Mouse (Mus musculus) MEL (cell line): ENCODE measurements around the gene Chsy1. TPM values are rescaled to one million over a fixed set of nuclear protein-coding genes. Genes with fewer than 3 reads are reported as not detected.
A peak's percentile ranks its signal among the peaks of the same experiment; 100 is the strongest.

Experiments used
- DNase-seq: peaks from one replicate; pipeline ENCODE4 v3.0.0; 2011; ENCODE audit warnings: low read depth, low spot score
- H3K27ac ChIP-seq: 2 replicates; pipeline ENCODE4 v1.5.1; 2012; ENCODE audit warnings: low read depth, mild to moderate bottlenecking, control low read depth, low read length, moderate library complexity; ENCODE audit not compliant: control insufficient read depth
- H3K27me3 ChIP-seq, 2 experiments: fragments of 150-350 bp in 1 of 2; sonication (generic) in 1 of 2; 2 replicates each; pipeline ENCODE4 v1.6.1; 2012; ENCODE audit warnings: low read length in 2 of 2, mild to moderate bottlenecking in 2 of 2, improper control_type of control experiment in 1 of 2, moderate library complexity in 1 of 2; ENCODE audit not compliant: insufficient read depth in 2 of 2, control insufficient read depth in 1 of 2
- H3K36me3 ChIP-seq, 2 experiments: 2 replicates each; pipeline ENCODE4 v1.6.1; 2012 to 2014; ENCODE audit warnings: low read length in 2 of 2, improper control_type of control experiment in 1 of 2, inconsistent platforms in 1 of 2, mild to moderate bottlenecking in 1 of 2; ENCODE audit not compliant: insufficient read depth in 2 of 2, control insufficient read depth in 1 of 2
- H3K4me1 ChIP-seq, 2 experiments: fragments of 150-350 bp in 1 of 2; sonication (generic) in 1 of 2; 2 replicates each; pipeline ENCODE4 v1.6.1; 2012; ENCODE audit warnings: low read length in 2 of 2, improper control_type of control experiment in 1 of 2, mild to moderate bottlenecking in 1 of 2; ENCODE audit not compliant: insufficient read depth in 2 of 2, control insufficient read depth in 1 of 2
- H3K4me3 ChIP-seq, 2 experiments: fragments of 150-350 bp in 1 of 2; sonication (generic) in 1 of 2; 2 replicates each; pipeline ENCODE4 v1.5.1; 2012; ENCODE audit warnings: low read depth in 2 of 2, low read length in 2 of 2, mild to moderate bottlenecking in 2 of 2, moderate library complexity in 2 of 2, control low read depth in 1 of 2, improper control_type of control experiment in 1 of 2; ENCODE audit not compliant: control insufficient read depth in 1 of 2, insufficient read depth in 1 of 2
- H3K79me2 ChIP-seq: 2 replicates; pipeline ENCODE4 v1.6.1; 2012; ENCODE audit warnings: mild to moderate bottlenecking, low read length, moderate library complexity; ENCODE audit not compliant: control insufficient read depth, poor library complexity, insufficient read depth
- H3K9ac ChIP-seq: 2 replicates; pipeline ENCODE4 v1.6.1; 2012; ENCODE audit warnings: low read depth, mild to moderate bottlenecking, control low read depth, low read length, moderate library complexity; ENCODE audit not compliant: control insufficient read depth, poor library complexity, severe bottlenecking
- H3K9me3 ChIP-seq: fragments of 150-350 bp; sonication (generic); replicated peaks from 2 replicates; pipeline ENCODE4 v1.6.1; 2012; ENCODE audit warnings: mild to moderate bottlenecking, low read length, improper control_type of control experiment, moderate library complexity; ENCODE audit not compliant: insufficient read depth
- BHLHE40 ChIP-seq: IDR thresholded peaks from 2 replicates; pipeline ENCODE4 v1.6.1; 2012; ENCODE audit warnings: low read depth, mild to moderate bottlenecking, inconsistent platforms, low read length, improper control_type of control experiment, borderline replicate concordance
- CHD2 ChIP-seq: IDR thresholded peaks from 2 replicates; pipeline ENCODE4 v1.6.1; 2011; ENCODE audit warnings: low read length, improper control_type of control experiment
- CTCF ChIP-seq, 3 experiments: IDR thresholded peaks in 2 of 3; conservative IDR thresholded peaks in 1 of 3; 2 replicates each; pipeline ENCODE4 v1.5.1; 2011 to 2012; ENCODE audit warnings: low read length in 3 of 3, low read depth in 2 of 3, mild to moderate bottlenecking in 2 of 3, improper control_type of control experiment in 1 of 3, inconsistent platforms in 1 of 3, mixed read lengths in 1 of 3, moderate library complexity in 1 of 3; ENCODE audit not compliant: control insufficient read depth in 1 of 3, insufficient read depth in 1 of 3, poor library complexity in 1 of 3, severe bottlenecking in 1 of 3
- ELF1 ChIP-seq: IDR thresholded peaks from 2 replicates; pipeline ENCODE4 v1.6.1; 2014; ENCODE audit warnings: low read depth, mild to moderate bottlenecking, inconsistent platforms, low read length, improper control_type of control experiment, moderate library complexity
- EP300 ChIP-seq, 2 experiments: IDR thresholded peaks; 2 replicates each; pipeline ENCODE4 v1.6.1; 2011; ENCODE audit warnings: improper control_type of control experiment in 2 of 2, low read length in 2 of 2, low read depth in 1 of 2, mild to moderate bottlenecking in 1 of 2
- GABPA ChIP-seq: IDR thresholded peaks from 2 replicates; pipeline ENCODE4 v1.6.1; 2012; ENCODE audit warnings: low read depth, mild to moderate bottlenecking, inconsistent platforms, low read length, improper control_type of control experiment, moderate library complexity
- GATA1 ChIP-seq: IDR thresholded peaks from 2 replicates; pipeline ENCODE4 v1.6.1; 2011; ENCODE audit warnings: low read depth, low read length, improper control_type of control experiment
- KAT2A ChIP-seq: conservative IDR thresholded peaks from 2 replicates; pipeline ENCODE4 v1.6.1; 2012; ENCODE audit warnings: low read depth, low read length, improper control_type of control experiment, inconsistent platforms
- MAZ ChIP-seq: IDR thresholded peaks from 2 replicates; pipeline ENCODE4 v1.6.1; 2012; ENCODE audit warnings: low read depth, mild to moderate bottlenecking, inconsistent platforms, low read length, improper control_type of control experiment
- MEF2A ChIP-seq: IDR thresholded peaks from 2 replicates; pipeline ENCODE4 v1.6.1; 2014; ENCODE audit warnings: low read depth, mild to moderate bottlenecking, inconsistent platforms, low read length, improper control_type of control experiment; ENCODE audit not compliant: poor library complexity, insufficient replicate concordance, severe bottlenecking; ENCODE audit errors: extremely low read depth
- MXI1 ChIP-seq: IDR thresholded peaks from 2 replicates; pipeline ENCODE4 v1.6.1; 2011; ENCODE audit warnings: mild to moderate bottlenecking, low read depth, low read length, improper control_type of control experiment
- NELFE ChIP-seq: IDR thresholded peaks from 2 replicates; pipeline ENCODE4 v1.6.1; 2011; ENCODE audit warnings: low read depth, low read length, improper control_type of control experiment
- POLR2A ChIP-seq, 2 experiments: IDR thresholded peaks; 2 replicates each; pipeline ENCODE4 v1.6.1; 2011 to 2012; ENCODE audit warnings: low read length in 2 of 2, mild to moderate bottlenecking in 2 of 2, control low read depth in 1 of 2, improper control_type of control experiment in 1 of 2, low read depth in 1 of 2, moderate library complexity in 1 of 2; ENCODE audit not compliant: control insufficient read depth in 1 of 2, insufficient read depth in 1 of 2, poor library complexity in 1 of 2
- POLR2AphosphoS2 ChIP-seq: IDR thresholded peaks from 2 replicates; pipeline ENCODE4 v1.6.1; 2011; ENCODE audit warnings: low read length, improper control_type of control experiment
- POLR2AphosphoS5 ChIP-seq: IDR thresholded peaks from 2 replicates; pipeline ENCODE4 v1.6.1; 2012; ENCODE audit warnings: low read depth, borderline replicate concordance, mild to moderate bottlenecking, inconsistent platforms, low read length, moderate library complexity, mixed read lengths
- TAL1 ChIP-seq: IDR thresholded peaks from 2 replicates; pipeline ENCODE4 v1.6.1; 2012; ENCODE audit warnings: mild to moderate bottlenecking, inconsistent platforms, low read length, moderate library complexity, mixed read lengths
- TBP ChIP-seq: IDR thresholded peaks from 2 replicates; pipeline ENCODE4 v1.8.0; 2011; ENCODE audit warnings: low read depth, low read length, improper control_type of control experiment
- TCF12 ChIP-seq: IDR thresholded peaks from 2 replicates; pipeline ENCODE4 v1.6.1; 2014; ENCODE audit warnings: low read depth, mild to moderate bottlenecking, inconsistent platforms, low read length, improper control_type of control experiment, moderate library complexity
- UBTF ChIP-seq: IDR thresholded peaks from 2 replicates; pipeline ENCODE4 v1.6.1; 2012; ENCODE audit warnings: low read depth, mild to moderate bottlenecking, inconsistent platforms, low read length, improper control_type of control experiment, moderate library complexity, borderline replicate concordance; ENCODE audit not compliant: insufficient read depth
- USF2 ChIP-seq, 2 experiments: IDR thresholded peaks; 2 replicates each; pipeline ENCODE4 v1.6.1; 2011 to 2012; ENCODE audit warnings: improper control_type of control experiment in 2 of 2, low read length in 2 of 2, borderline replicate concordance in 1 of 2, inconsistent platforms in 1 of 2, low read depth in 1 of 2, mild to moderate bottlenecking in 1 of 2; ENCODE audit not compliant: insufficient read depth in 1 of 2
- ZC3H11A ChIP-seq: IDR thresholded peaks from 2 replicates; pipeline ENCODE4 v1.6.1; 2012; ENCODE audit warnings: low read depth, mild to moderate bottlenecking, inconsistent platforms, low read length, improper control_type of control experiment
- polyA plus RNA-seq, 2 experiments: library from polyadenylated mRNA; stranded (reverse) in 1 of 2; unstranded in 1 of 2; fragments of >175 nt in 1 of 2; fragments of >200 nt in 1 of 2; gene quantifications; 2 replicates each; pipeline versions ENCODE4 v1.2.1 to v1.2.4; 2012; ENCODE audit warnings: low replicate concordance in 2 of 2, low read depth in 1 of 2; ENCODE audit not compliant: insufficient read length in 2 of 2, insufficient read depth in 1 of 2, missing spikeins in 1 of 2
- total RNA-seq: library from RNA; depleted of rRNA; stranded (reverse); fragments of 300-350 nt; gene quantifications from 2 replicates; pipeline ENCODE4 v1.2.3, GENCODE M21; 2012

Chsy1 gene
- total and polyA plus RNA-seq, 3 experiments = 8.5 to 10.3 TPM; not detected in 1

DNA sequence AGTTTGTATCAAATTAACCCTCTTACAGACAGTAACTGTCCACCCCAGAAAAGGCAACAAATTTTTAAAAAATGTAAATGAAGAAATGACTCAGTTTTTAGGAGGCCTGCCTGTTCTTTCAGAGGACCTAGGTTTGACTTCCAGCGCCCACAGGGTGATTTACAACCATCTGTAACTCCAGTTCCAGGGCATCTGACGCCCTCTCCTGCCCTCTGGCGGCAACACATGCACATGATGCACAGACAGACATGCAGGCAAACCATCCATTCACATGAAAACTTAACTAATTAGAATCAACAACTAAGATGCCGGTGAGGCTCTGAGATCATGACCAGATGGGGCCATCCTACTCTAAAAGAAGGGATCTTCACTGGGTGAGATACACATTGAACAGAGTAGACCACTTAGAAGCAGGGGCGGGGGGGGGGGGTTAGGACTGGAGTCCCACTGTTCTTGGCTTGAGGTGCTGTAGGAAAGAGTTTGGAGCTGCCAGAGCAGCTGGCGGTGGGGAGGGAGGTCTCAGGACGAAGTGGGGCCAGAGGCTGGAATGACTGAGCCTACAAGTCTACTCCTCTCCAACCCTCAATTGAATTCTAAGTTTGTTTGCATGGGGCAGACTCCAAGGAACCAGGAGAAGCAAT lies 72.9 kb downstream of the Chsy1 start:
- Histone ChIP-seq H3K4me1 (no peaks in the 10 kb centered on the region), H3K27me3 (no peaks in the 10 kb centered on the region), H3K36me3 (no peaks in the 10 kb centered on the region), H3K79me2 (no peaks in the 10 kb centered on the region)
- no peak for DNase-seq
- TF ChIP-seq CTCF (IDR thresholded peaks at IDR 0.05 in 2 of 3, conservative IDR thresholded peaks at IDR 0.05 in 1 of 3; ENCODE audit: control insufficient read depth in 1 of 3, insufficient read depth in 1 of 3, low read depth in 2 of 3, low read length in 3 of 3, poor library complexity in 1 of 3, severe bottlenecking in 1 of 3) = peak in 1 of 3 experiments; percentile 23; a peak in 2 of 6 replicates
- no peak for TF ChIP-seq KAT2A
- TF ChIP-seq, all 39 proteins: peak for 1
- H3K27ac ChIP-seq = no peak overlapping the region
- H3K4me3 ChIP-seq = no peak overlapping the region
- no peak overlapping the region for H3K9ac ChIP-seq
- no peaks in the 10 kb centered on the region for H3K9me3 ChIP-seq

DNA sequence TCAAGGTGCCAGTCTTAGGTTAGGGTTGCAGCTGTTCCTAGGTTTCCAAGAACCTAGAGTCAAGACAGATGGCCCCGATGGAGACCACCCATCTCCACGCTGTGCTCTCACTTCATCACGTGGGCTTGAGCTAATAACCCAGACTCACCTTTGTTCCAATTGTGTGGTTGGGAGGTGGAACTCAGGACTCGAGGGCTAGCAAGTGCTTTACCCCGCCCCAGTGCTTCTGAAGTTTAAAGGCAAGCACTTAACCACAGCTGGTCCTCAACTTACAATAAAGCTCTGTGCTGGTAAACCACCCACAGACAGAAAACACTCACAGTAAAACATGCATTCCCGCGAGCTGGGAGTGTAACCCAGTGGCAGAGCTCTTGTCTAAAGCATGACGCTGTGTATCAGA lies 74.1 kb downstream of the Chsy1 start:
- no peaks in the 10 kb centered on the region for H3K9me3 ChIP-seq
- H3K36me3 ChIP-seq = peaks cover 0 to 7% of the 10 kb centered on the region in 2 experiments; a peak in 2 of 4 replicates
- no peak overlapping the region for H3K4me3 ChIP-seq
- no peak for DNase-seq
- no peaks in the 10 kb centered on the region for H3K79me2 ChIP-seq
- no peaks in the 10 kb centered on the region for H3K27me3 ChIP-seq
- H3K9ac ChIP-seq = no peak overlapping the region
- no peak overlapping the region for H3K27ac ChIP-seq
- TF ChIP-seq POLR2A (IDR thresholded peaks at IDR 0.05; ENCODE audit: control insufficient read depth in 1 of 2, insufficient read depth in 1 of 2, low read depth in 1 of 2, low read length in 2 of 2, poor library complexity in 1 of 2) = no peak
- no peak for TF ChIP-seq GABPA
- TF ChIP-seq USF2 (IDR thresholded peaks at IDR 0.05; ENCODE audit: borderline replicate concordance in 1 of 2, insufficient read depth in 1 of 2, low read depth in 1 of 2, low read length in 2 of 2) = no peak
- TF ChIP-seq TCF12 = no peak
- no peak for TF ChIP-seq UBTF
- no peak for TF ChIP-seq POLR2AphosphoS2
- no peak for TF ChIP-seq TBP
- TF ChIP-seq CHD2 = no peak
- TF ChIP-seq ELF1 = no peak
- no peak for TF ChIP-seq POLR2AphosphoS5
- TF ChIP-seq NELFE = no peak
- no peak for TF ChIP-seq ZC3H11A
- TF ChIP-seq EP300 (IDR thresholded peaks at IDR 0.05; ENCODE audit: low read depth in 1 of 2, low read length in 2 of 2) = no peak
- TF ChIP-seq MXI1 = no peak
- TF ChIP-seq GATA1 = no peak
- no peak for TF ChIP-seq TAL1
- no peak for TF ChIP-seq MAZ
- TF ChIP-seq BHLHE40 = no peak
- TF ChIP-seq MEF2A = no peak
- H3K4me1 ChIP-seq = peaks cover 5 to 11% of the 10 kb centered on the region in 2 experiments
